ENCODE assay signal across 15 mouse cellular contexts in genomic region chr13:30403874-30404273, GRCm38 (mm10).
"Had no signal": no experiment of that assay in that cellular context is flagged by ENCODE, and none has a peak within 500 bp of the region (broad histone marks: within the 10 kb centered on the region; RNA-seq: fewer than 3 reads in every experiment).

No protein-coding gene starts in this region.

- H3K27me3 ChIP-seq: neural tube, embryonic 15.5 days; stomach, embryonic 15.5 days had no signal

- H3K9ac ChIP-seq: neural tube, embryonic 15.5 days; stomach, embryonic 15.5 days had no signal

- H3K4me3 ChIP-seq: neural tube, embryonic 15.5 days; stomach, embryonic 15.5 days had no signal

- H3K36me3 ChIP-seq: neural tube, embryonic 15.5 days; stomach, embryonic 15.5 days had no signal

- DNase-seq: retina, postnatal 1 day; right cerebral cortex, adult 18-20 months; right cerebral cortex, postnatal 14 days; right cerebral cortex, postnatal 25 days; right cerebral cortex, postnatal 4 days; spleen, adult 18-20 months; thymus, adult 18-20 months; thymus, adult 2 months; thymus, postnatal 14 days; thymus, postnatal 25 days; thymus, postnatal 36 days; thymus, postnatal 4 days had no signal

- H3K27ac ChIP-seq: neural tube, embryonic 15.5 days; stomach, embryonic 15.5 days; stomach, postnatal 0 days had no signal

- H3K9me3 ChIP-seq: stomach, embryonic 15.5 days had no signal

- H3K4me2 ChIP-seq: neural tube, embryonic 15.5 days; stomach, embryonic 15.5 days had no signal

- H3K4me1 ChIP-seq: neural tube, embryonic 15.5 days; stomach, embryonic 15.5 days had no signal
